Mouse (Mus musculus): ENCODE measurements around the gene Sec1. TPM values are rescaled to one million over a fixed set of nuclear protein-coding genes. Genes with fewer than 3 reads are reported as not detected.

Gene Sec1
- polyA plus RNA-seq, 1 experiment from 2014 or later, result 0.06 TPM

DNA sequence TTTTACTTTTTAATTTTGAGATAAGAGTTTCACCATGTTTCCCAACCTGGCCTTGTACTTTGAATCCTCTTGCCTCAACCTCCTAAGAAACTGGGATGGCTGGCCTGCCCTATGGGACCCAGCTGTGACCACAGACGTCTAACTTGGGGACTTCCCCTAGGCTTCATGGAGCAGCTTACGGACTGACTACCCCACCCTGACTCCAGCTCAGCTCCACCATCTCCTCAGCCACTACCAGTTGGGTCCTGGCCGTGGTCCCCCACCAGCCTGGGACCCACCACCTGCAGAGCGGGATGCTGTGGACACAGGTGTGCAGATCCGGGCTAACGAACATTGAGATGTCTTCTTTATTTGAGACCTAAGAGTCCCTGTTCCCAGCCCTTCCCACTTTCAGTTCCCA is 56.5 kb downstream of the Sec1 start:
- DNase-seq (ENCODE audit: low spot score) (no peak), ATAC-seq (no peak)
- H3K9ac ChIP-seq (ENCODE audit: low read length), result no peak overlapping the region
- no peak overlapping the region for H3K27ac ChIP-seq (ENCODE audit: low read depth, low read length)
- peaks cover 6% of the 10 kb centered on the region for H3K4me1 ChIP-seq (ENCODE audit: control insufficient read depth, insufficient read depth, low read length)
- no peak overlapping the region for H3K4me3 ChIP-seq (ENCODE audit: low read depth, low read length)
- 94% methylated on average over 6 of the region's 6 CpGs for WGBS
- no peak overlapping the region; the same call in 1 of the 2 replicates for H3K4me2 ChIP-seq (ENCODE audit: low read length)
- no peaks in the 10 kb centered on the region; the same call in 1 of the 2 replicates for H3K36me3 ChIP-seq (ENCODE audit: control insufficient read depth, insufficient read depth, low read length)
- H3K27me3 ChIP-seq (replicated peaks; ENCODE audit: control insufficient read depth, insufficient read depth, low read length), result no peaks in the 10 kb centered on the region
- no peaks in the 10 kb centered on the region for H3K9me3 ChIP-seq (replicated peaks; ENCODE audit: control insufficient read depth, low read length)

GRCm38 (mm10) chr7:45635711-45636688 is 58.2 kb downstream of the Sec1 start:
- H3K27ac ChIP-seq (ENCODE audit: low read depth, low read length), result no peak overlapping the region
- no peak overlapping the region for H3K4me2 ChIP-seq (ENCODE audit: low read length)
- 84% methylated on average over 15 of the region's 15 CpGs for WGBS
- H3K4me1 ChIP-seq (ENCODE audit: control insufficient read depth, insufficient read depth, low read length), result no peaks in the 10 kb centered on the region
- ATAC-seq (no peak), DNase-seq (ENCODE audit: low spot score) (no peak)
- no peak overlapping the region for H3K9ac ChIP-seq (ENCODE audit: low read length)
- no peaks in the 10 kb centered on the region for H3K9me3 ChIP-seq (replicated peaks; ENCODE audit: control insufficient read depth, low read length)
- H3K4me3 ChIP-seq (ENCODE audit: low read depth, low read length), result no peak overlapping the region
- no peaks in the 10 kb centered on the region for H3K27me3 ChIP-seq (replicated peaks; ENCODE audit: control insufficient read depth, insufficient read depth, low read length)
- no peaks in the 10 kb centered on the region; the same call in 1 of the 2 replicates for H3K36me3 ChIP-seq (ENCODE audit: control insufficient read depth, insufficient read depth, low read length)

GRCm38 (mm10) chr7:45634946-45635681 is 59.1 kb downstream of the Sec1 start:
- WGBS, result 89% methylated on average over 11 of the region's 11 CpGs
- H3K4me2 ChIP-seq (ENCODE audit: low read length), result no peak overlapping the region
- H3K9me3 ChIP-seq (replicated peaks; ENCODE audit: control insufficient read depth, low read length), result no peaks in the 10 kb centered on the region
- DNase-seq (ENCODE audit: low spot score), result no peak
- H3K4me3 ChIP-seq (ENCODE audit: low read depth, low read length), result no peak overlapping the region
- no peak for ATAC-seq
- no peak overlapping the region for H3K9ac ChIP-seq (ENCODE audit: low read length)
- no peaks in the 10 kb centered on the region for H3K4me1 ChIP-seq (ENCODE audit: control insufficient read depth, insufficient read depth, low read length)
- H3K27ac ChIP-seq (ENCODE audit: low read depth, low read length), result no peak overlapping the region
- H3K36me3 ChIP-seq (ENCODE audit: control insufficient read depth, insufficient read depth, low read length), result no peaks in the 10 kb centered on the region; the same call in 1 of the 2 replicates
- H3K27me3 ChIP-seq (replicated peaks; ENCODE audit: control insufficient read depth, insufficient read depth, low read length), result no peaks in the 10 kb centered on the region

- no peaks in the 10 kb centered on the region for H3K9me3 ChIP-seq (replicated peaks; ENCODE audit: control insufficient read depth, low read length)
- H3K4me1 ChIP-seq (ENCODE audit: control insufficient read depth, insufficient read depth, low read length), result 0 out of 2 replicates have a peak, but pooled peaks cover 2% of the 10 kb centered on the region
- no peaks in the 10 kb centered on the region; the same call in 1 of the 2 replicates for H3K36me3 ChIP-seq (ENCODE audit: control insufficient read depth, insufficient read depth, low read length)
- DNase-seq (ENCODE audit: low spot score) (peak; percentile 30), ATAC-seq (no peak)
- WGBS, result 17% methylated on average over 29 of the region's 35 CpGs
- no peaks in the 10 kb centered on the region for H3K27me3 ChIP-seq (replicated peaks; ENCODE audit: control insufficient read depth, insufficient read depth, low read length)
- H3K4me2 ChIP-seq (ENCODE audit: low read length), result peak overlapping the region; percentile 44
- H3K4me3 ChIP-seq (ENCODE audit: low read depth, low read length), result peak overlapping the region; percentile 5; the same call in 1 of the 2 replicates
- H3K27ac ChIP-seq (ENCODE audit: low read depth, low read length), result no peak overlapping the region
- H3K9ac ChIP-seq (ENCODE audit: low read length), result peak overlapping the region; percentile 49
Observed at GRCm38 (mm10) chr7:45632499-45632898, 61.7 kb downstream of the Sec1 start.

DNA sequence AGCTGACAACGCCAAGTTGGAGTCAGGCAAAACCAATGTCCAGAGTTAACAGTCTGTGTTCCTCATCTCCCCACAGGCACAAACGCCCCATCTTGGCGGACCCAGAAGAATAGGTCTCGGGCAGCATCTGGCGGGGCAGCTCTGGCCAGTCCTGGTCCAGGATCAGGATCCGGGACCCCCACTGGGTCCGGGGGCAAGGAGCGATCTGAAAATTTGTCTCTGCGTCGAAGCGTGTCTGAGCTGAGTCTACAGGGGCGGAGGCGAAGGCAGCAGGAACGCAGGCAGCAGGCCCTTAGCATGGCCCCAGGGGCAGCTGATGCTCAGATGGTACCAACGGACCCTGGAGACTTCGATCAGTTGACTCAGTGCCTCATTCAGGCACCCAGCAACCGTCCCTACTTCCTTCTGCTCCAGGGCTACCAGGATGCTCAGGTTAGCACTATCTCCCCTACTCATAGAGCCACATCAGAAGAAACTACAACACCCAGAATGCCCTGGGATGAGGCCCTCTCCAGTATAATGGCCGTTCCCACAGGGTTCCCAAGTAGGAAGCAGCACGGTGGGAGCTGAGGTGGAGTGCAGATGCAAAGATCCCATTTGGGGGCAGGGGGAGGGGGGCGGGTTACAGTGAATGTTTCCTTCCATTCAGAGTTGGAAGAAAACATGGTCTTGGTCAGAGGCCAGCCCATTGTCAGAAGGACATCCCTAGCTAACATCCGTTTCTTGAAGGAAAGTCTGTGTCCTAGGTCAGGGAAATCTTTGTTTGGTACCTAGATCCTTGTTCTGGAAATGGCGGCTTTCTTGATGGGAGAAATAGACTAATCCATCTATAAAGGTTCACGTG is 63.9 kb downstream of the Sec1 start:
- no peak for DNase-seq (ENCODE audit: low spot score)
- H3K9me3 ChIP-seq (replicated peaks; ENCODE audit: control insufficient read depth, low read length), result no peaks in the 10 kb centered on the region
- 74% methylated on average over 23 of the region's 23 CpGs for WGBS
- H3K9ac ChIP-seq (ENCODE audit: low read length), result no peak overlapping the region
- H3K27ac ChIP-seq (ENCODE audit: low read depth, low read length), result no peak overlapping the region
- no peak overlapping the region for H3K4me3 ChIP-seq (ENCODE audit: low read depth, low read length)
- no peak for ATAC-seq
- H3K27me3 ChIP-seq (replicated peaks; ENCODE audit: control insufficient read depth, insufficient read depth, low read length), result no peaks in the 10 kb centered on the region
- 0 out of 2 replicates have a peak, but pooled peaks cover 2% of the 10 kb centered on the region for H3K4me1 ChIP-seq (ENCODE audit: control insufficient read depth, insufficient read depth, low read length)
- H3K36me3 ChIP-seq (ENCODE audit: control insufficient read depth, insufficient read depth, low read length), result no peaks in the 10 kb centered on the region
- H3K4me2 ChIP-seq (ENCODE audit: low read length), result no peak overlapping the region

GRCm38 (mm10) chr7:45628364-45629294 is 65.6 kb downstream of the Sec1 start:
- Histone ChIP-seq H3K9ac (ENCODE audit: low read length) (peak overlapping the region; percentile 78), H3K27ac (ENCODE audit: low read depth, low read length) (peak overlapping the region; percentile 90), H3K4me2 (ENCODE audit: low read length) (peak overlapping the region; percentile 94), H3K36me3 (ENCODE audit: control insufficient read depth, insufficient read depth, low read length) (no peaks in the 10 kb centered on the region), H3K9me3 (replicated peaks; ENCODE audit: control insufficient read depth, low read length) (no peaks in the 10 kb centered on the region), H3K27me3 (replicated peaks; ENCODE audit: control insufficient read depth, insufficient read depth, low read length) (no peaks in the 10 kb centered on the region), H3K4me1 (ENCODE audit: control insufficient read depth, insufficient read depth, low read length) (0 out of 2 replicates have a peak, but pooled peaks cover 2% of the 10 kb centered on the region), H3K4me3 (ENCODE audit: low read depth, low read length) (peak overlapping the region; percentile 52)
- DNase-seq (ENCODE audit: low spot score), result peak; percentile 91
- WGBS, result under 1% methylated on average over 100 of the region's 105 CpGs
- ATAC-seq, result peak; percentile 93
